Comparison of ENCODE assay signal across 7 mouse cellular contexts in the genomic region with DNA sequence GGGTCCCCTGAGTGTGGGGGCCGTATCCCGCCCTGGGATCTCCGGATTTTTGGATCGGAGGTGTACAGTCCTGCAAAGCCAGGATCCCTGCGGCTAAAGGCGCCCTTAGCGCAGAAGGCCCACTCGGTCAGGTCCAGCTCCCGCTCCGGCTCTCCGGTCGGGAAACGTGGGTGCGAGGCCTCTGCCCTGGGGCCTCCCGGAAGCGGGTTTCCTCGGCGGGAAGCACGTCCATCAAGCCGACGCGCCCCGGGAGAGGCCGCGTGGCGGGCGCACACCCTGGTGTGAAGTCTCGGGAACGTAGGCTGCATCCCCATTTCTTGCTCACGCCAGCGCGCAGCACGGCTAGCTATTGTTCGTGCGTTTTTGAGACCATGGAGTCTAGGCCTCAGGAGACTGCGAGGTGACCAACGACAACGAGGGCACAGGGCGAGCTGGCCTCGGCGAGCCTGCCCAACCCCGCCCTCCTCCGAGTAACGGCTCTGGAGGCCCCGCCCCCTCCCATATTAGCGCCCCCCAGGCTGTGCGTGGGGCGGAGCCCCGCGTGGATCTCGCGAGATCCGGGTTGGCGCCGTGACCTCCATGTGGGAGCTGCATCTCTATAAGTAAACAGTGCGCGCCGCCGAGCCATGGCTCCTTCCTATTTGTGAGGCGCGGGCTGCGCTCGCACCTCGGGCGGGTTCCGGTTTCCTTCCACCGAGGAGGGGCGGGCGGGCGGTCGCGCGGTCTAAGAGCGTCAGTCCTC. TPM values are rescaled to one million over a fixed set of nuclear protein-coding genes. Genes with fewer than 3 reads are reported as not detected.
A peak's percentile ranks its signal among the peaks of the same experiment; 100 is the strongest.
DNase-seq lines count a peak whose midpoint lies in the region; ATAC-seq and TF ChIP-seq lines count a peak whose summit lies in the region.

Uhrf2 (plus strand) TSS at position 620 of the 742 bp plus-strand sequence.

- TF ChIP-seq CTCF in intestine, postnatal 0 days (IDR thresholded peaks at IDR 0.05; ENCODE audit: low read depth): no peak
- TF ChIP-seq CTCF in small intestine, adult 2 months (IDR thresholded peaks at IDR 0.05; ENCODE audit: extremely low read depth, insufficient read length, insufficient replicate concordance, low read depth, low read length): no peak

- peak within 1 kb of the TSS; percentile 98 for H3K27ac ChIP-seq in embryonic facial prominence, embryonic 10.5 days (replicated peaks)
- peak within 1 kb of the TSS; percentile 92 for H3K27ac ChIP-seq in intestine, postnatal 0 days (ENCODE audit: low read depth, low read length)
- H3K27ac ChIP-seq in midbrain, embryonic 12.5 days (replicated peaks): peak within 1 kb of the TSS; percentile 95
- H3K27ac ChIP-seq in small intestine, adult 2 months (ENCODE audit: insufficient read depth, low read depth, low read length): peak within 1 kb of the TSS; percentile 39; the same call in 1 of the 2 replicates

- WGBS in embryonic facial prominence, embryonic 10.5 days: under 1% methylated on average over 74 of the region's 74 CpGs
- 4% methylated on average over 64 of the region's 74 CpGs for WGBS in intestine, postnatal 0 days
- 2% methylated on average over 73 of the region's 74 CpGs for WGBS in midbrain, embryonic 12.5 days
- 6% methylated on average over 74 of the region's 74 CpGs for WGBS in small intestine, adult 2 months

- peak within 1 kb of the TSS; percentile 97 for H3K9ac ChIP-seq in intestine, postnatal 0 days (ENCODE audit: low read depth, low read length)
- peak within 1 kb of the TSS; percentile 99 for H3K9ac ChIP-seq in midbrain, embryonic 12.5 days (replicated peaks)

- ATAC-seq in intestine, postnatal 0 days: peak; percentile 96
- peak; percentile 96 for ATAC-seq in midbrain, embryonic 12.5 days (ENCODE audit: low FRiP score, low read depth)

- peak within 1 kb of the TSS; percentile 99 for H3K4me3 ChIP-seq in embryonic facial prominence, embryonic 10.5 days
- peak within 1 kb of the TSS; percentile 96 for H3K4me3 ChIP-seq in intestine, postnatal 0 days (ENCODE audit: low read depth, low read length)
- H3K4me3 ChIP-seq in midbrain, embryonic 12.5 days: peak within 1 kb of the TSS; percentile 100
- peak within 1 kb of the TSS; percentile 81 for H3K4me3 ChIP-seq in small intestine, adult 2 months (ENCODE audit: low read depth, low read length)

- DNase-seq in adrenal gland, postnatal 10 days: peak; percentile 99
- peak; percentile 98 for DNase-seq in embryonic facial prominence, embryonic 10.5 days (ENCODE audit: low spot score)
- peak; percentile 37 for DNase-seq in gonadal fat pad, adult 2 months (ENCODE audit: low read depth)
- peak; percentile 98 for DNase-seq in left cerebral cortex, postnatal 4 days

- peak within 1 kb of the TSS; percentile 80 for H3K4me2 ChIP-seq in intestine, postnatal 0 days (replicated peaks; ENCODE audit: low read depth)
- H3K4me2 ChIP-seq in midbrain, embryonic 12.5 days (replicated peaks): peak within 1 kb of the TSS; percentile 76

- TF ChIP-seq POLR2A in small intestine, adult 2 months (IDR thresholded peaks at IDR 0.05; ENCODE audit: low read depth, low read length): peak; percentile 78

- peaks cover 8% of the 10 kb centered on the region; the same call in 1 of the 2 replicates for H3K36me3 ChIP-seq in embryonic facial prominence, embryonic 10.5 days (replicated peaks)
- no peaks in the 10 kb centered on the region for H3K36me3 ChIP-seq in intestine, postnatal 0 days (ENCODE audit: control insufficient read depth, insufficient read depth)
- H3K36me3 ChIP-seq in midbrain, embryonic 12.5 days: no peaks in the 10 kb centered on the region
- no peaks in the 10 kb centered on the region for H3K36me3 ChIP-seq in small intestine, adult 2 months (ENCODE audit: control insufficient read depth, insufficient read depth, low read length)

- intact Hi-C loops in left cerebral cortex, postnatal 4 days (cut with DNase I): loop anchor here (5.0 kb wide), 1 partner anchor 97 kb away; no protein-coding TSS in a partner anchor

- H3K9me3 ChIP-seq in embryonic facial prominence, embryonic 10.5 days: no peaks in the 10 kb centered on the region
- H3K9me3 ChIP-seq in intestine, postnatal 0 days (ENCODE audit: control insufficient read depth): no peaks in the 10 kb centered on the region
- no peaks in the 10 kb centered on the region for H3K9me3 ChIP-seq in midbrain, embryonic 12.5 days

- peaks cover 36% of the 10 kb centered on the region for H3K4me1 ChIP-seq in embryonic facial prominence, embryonic 10.5 days
- H3K4me1 ChIP-seq in intestine, postnatal 0 days (replicated peaks; ENCODE audit: control insufficient read depth, insufficient read depth, low read length): peaks cover 13% of the 10 kb centered on the region; the same call in 1 of the 2 replicates
- H3K4me1 ChIP-seq in midbrain, embryonic 12.5 days: peaks cover 38% of the 10 kb centered on the region
- H3K4me1 ChIP-seq in small intestine, adult 2 months (ENCODE audit: control insufficient read depth, insufficient read depth, insufficient read length, low read length): peaks cover 6% of the 10 kb centered on the region; the same call in 1 of the 2 replicates

- no peaks in the 10 kb centered on the region for H3K27me3 ChIP-seq in embryonic facial prominence, embryonic 10.5 days (replicated peaks; ENCODE audit: low read depth, poor library complexity, severe bottlenecking)
- no peaks in the 10 kb centered on the region for H3K27me3 ChIP-seq in intestine, postnatal 0 days (replicated peaks; ENCODE audit: control insufficient read depth, insufficient read depth, low read length)
- no peaks in the 10 kb centered on the region for H3K27me3 ChIP-seq in midbrain, embryonic 12.5 days
- no peaks in the 10 kb centered on the region for H3K27me3 ChIP-seq in small intestine, adult 2 months (ENCODE audit: control insufficient read depth, insufficient read depth, low read length)

RNA-seq across cellular contexts. Expression of gene Uhrf2, which starts in this region (rescaled TPM):
- 10 to 100 TPM; 33.5 to 45.6 TPM for total RNA-seq in adrenal gland, postnatal 10 days (2021)
- polyA plus RNA-seq in embryonic facial prominence, embryonic 10.5 days (2016; fragmentation: Nextera tagmentation; extraction: Ambion mirVana): 84.7 and 85.7 TPM in 2 replicates
- polyA plus RNA-seq in gonadal fat pad, adult 2 months (2012; rRNA removed): 40.4 and 58.8 TPM in 2 replicates
- 18.3 and 20.8 TPM in 2 replicates for polyA plus RNA-seq in intestine, postnatal 0 days (2015; fragmentation: Nextera tagmentation; extraction: Ambion mirVana)
- 10 to 100 TPM; 66.5 to 71.3 TPM for total RNA-seq in left cerebral cortex, postnatal 4 days (2021)
- 88.1 and 92.8 TPM in 2 replicates for polyA plus RNA-seq in midbrain, embryonic 12.5 days (2016; fragmentation: Nextera tagmentation; extraction: Ambion mirVana)
- 4.3 and 8.7 TPM in 2 replicates for polyA plus RNA-seq in small intestine, adult 2 months (2012; rRNA removed)

Comparison
In these comparisons a context has a peak if more than half of its experiments do, and no peak if none do; other contexts are left out.
1. Peak in every context shown above with its lines: DNase-seq, ATAC-seq, H3K4me3 ChIP-seq and H3K27ac ChIP-seq.
2. DNase-seq: peak in every context shown above with its lines; median percentile 99 in adrenal gland, postnatal 10 days; 98 in embryonic facial prominence, embryonic 10.5 days; 98 in left cerebral cortex, postnatal 4 days; 37 in gonadal fat pad, adult 2 months.
3. H3K27ac ChIP-seq: peak in every context shown above with its lines; median percentile 98 in embryonic facial prominence, embryonic 10.5 days; 95 in midbrain, embryonic 12.5 days; 92 in intestine, postnatal 0 days; 39 in small intestine, adult 2 months.